Mouse (Mus musculus) thymus, adult 2 months (tissue): ENCODE measurements around the gene Lrrc10. TPM values are rescaled to one million over a fixed set of nuclear protein-coding genes. Genes with fewer than 3 reads are reported as not detected.

Source experiments
- DNase-seq: peaks from one replicate; pipeline ENCODE4 v3.0.0; 2021
- H3K27ac ChIP-seq: fragments of 200-500 bp; 2 replicates; pipeline ENCODE4 v1.5.1; 2012; ENCODE audit warnings: low read length, control low read depth; ENCODE audit not compliant: control insufficient read depth, insufficient read depth
- H3K27me3 ChIP-seq: fragments of 200-500 bp; 2 replicates; pipeline ENCODE4 v1.6.1; 2012; ENCODE audit warnings: mild to moderate bottlenecking, low read length, moderate library complexity, mixed read lengths; ENCODE audit not compliant: control insufficient read depth, insufficient read depth
- H3K36me3 ChIP-seq: fragments of 200-500 bp; 2 replicates; pipeline ENCODE4 v1.6.1; 2012; ENCODE audit warnings: mild to moderate bottlenecking, low read length, moderate library complexity; ENCODE audit not compliant: control insufficient read depth, insufficient read depth
- H3K4me1 ChIP-seq: fragments of 200-500 bp; replicated peaks from 2 replicates; pipeline ENCODE4 v1.6.1; 2012; ENCODE audit warnings: low read length; ENCODE audit not compliant: control insufficient read depth, insufficient read depth
- H3K4me3 ChIP-seq: fragments of 200-500 bp; 2 replicates; pipeline ENCODE4 v1.5.1; 2012; ENCODE audit warnings: mild to moderate bottlenecking, low read length, control low read depth, moderate library complexity; ENCODE audit not compliant: control insufficient read depth, insufficient read depth
- CTCF ChIP-seq: fragments of 200-500 bp; IDR thresholded peaks from 2 replicates; pipeline ENCODE4 v1.5.1; 2012; ENCODE audit warnings: mild to moderate bottlenecking, control low read depth, low read length, moderate library complexity, borderline replicate concordance; ENCODE audit not compliant: control insufficient read depth, poor library complexity, insufficient read depth; ENCODE audit errors: extremely low read depth
- POLR2A ChIP-seq: fragments of 200-500 bp; IDR thresholded peaks from 2 replicates; pipeline ENCODE4 v1.6.1; 2012; ENCODE audit warnings: mild to moderate bottlenecking, low read length, control low read depth, moderate library complexity; ENCODE audit not compliant: control insufficient read depth, poor library complexity, insufficient read depth; ENCODE audit errors: extremely low read depth
- WGBS: fragments of 180-500 bp; shearing (Covaris S2); methylation state at CpG from one replicate; pipeline ENCODE4 v1.1.7; 2018; 5-methylcytosine and 5-hydroxymethylcytosine counted together
- polyA plus RNA-seq: library from polyadenylated mRNA; depleted of rRNA; stranded (reverse); fragments of >200 nt; gene quantifications from 2 replicates; pipeline ENCODE4 v1.2.3, GENCODE M21; 2012

The Lrrc10 gene
- polyA plus RNA-seq, 1 experiment = 15.3 TPM

- Histone ChIP-seq H3K4me3 (no peak overlapping the region), H3K4me1 (no peaks in the 10 kb centered on the region)
- TF ChIP-seq CTCF = no peak
- TF ChIP-seq POLR2A = no peak
These were observed 39.3 kb upstream of the Lrrc10 start for GRCm38 (mm10) chr10:117005707-117006464.

GRCm38 (mm10) chr10:117009691-117010090, 35.5 kb upstream of the Lrrc10 start:
- no peaks in the 10 kb centered on the region for H3K27me3 ChIP-seq
- no peaks in the 10 kb centered on the region for H3K36me3 ChIP-seq
- DNase-seq = no peak
- no peak for TF ChIP-seq CTCF
- TF ChIP-seq POLR2A = no peak
- H3K27ac ChIP-seq = no peak overlapping the region
- no peaks in the 10 kb centered on the region for H3K4me1 ChIP-seq
- WGBS = 96% methylated on average over 6 of the region's 6 CpGs
- H3K4me3 ChIP-seq = no peak overlapping the region

More at GRCm38 (mm10) chr10:117005707-117006464, 39.3 kb upstream of the Lrrc10 start:
- H3K27me3 ChIP-seq = no peaks in the 10 kb centered on the region
- WGBS = 74% methylated on average over 12 of the region's 12 CpGs
- no peaks in the 10 kb centered on the region for H3K36me3 ChIP-seq
- H3K27ac ChIP-seq = no peak overlapping the region
- DNase-seq = no peak

- no peak overlapping the region for H3K4me3 ChIP-seq
- no peak for TF ChIP-seq CTCF
- no peak for TF ChIP-seq POLR2A
- 89% methylated on average over 8 of the region's 8 CpGs for WGBS
- no peaks in the 10 kb centered on the region for H3K27me3 ChIP-seq
- no peak for DNase-seq
- H3K36me3 ChIP-seq = no peaks in the 10 kb centered on the region
- H3K4me1 ChIP-seq = no peaks in the 10 kb centered on the region
- no peak overlapping the region for H3K27ac ChIP-seq
These were observed 34.1 kb upstream of the Lrrc10 start for GRCm38 (mm10) chr10:117011047-117011446.

DNA sequence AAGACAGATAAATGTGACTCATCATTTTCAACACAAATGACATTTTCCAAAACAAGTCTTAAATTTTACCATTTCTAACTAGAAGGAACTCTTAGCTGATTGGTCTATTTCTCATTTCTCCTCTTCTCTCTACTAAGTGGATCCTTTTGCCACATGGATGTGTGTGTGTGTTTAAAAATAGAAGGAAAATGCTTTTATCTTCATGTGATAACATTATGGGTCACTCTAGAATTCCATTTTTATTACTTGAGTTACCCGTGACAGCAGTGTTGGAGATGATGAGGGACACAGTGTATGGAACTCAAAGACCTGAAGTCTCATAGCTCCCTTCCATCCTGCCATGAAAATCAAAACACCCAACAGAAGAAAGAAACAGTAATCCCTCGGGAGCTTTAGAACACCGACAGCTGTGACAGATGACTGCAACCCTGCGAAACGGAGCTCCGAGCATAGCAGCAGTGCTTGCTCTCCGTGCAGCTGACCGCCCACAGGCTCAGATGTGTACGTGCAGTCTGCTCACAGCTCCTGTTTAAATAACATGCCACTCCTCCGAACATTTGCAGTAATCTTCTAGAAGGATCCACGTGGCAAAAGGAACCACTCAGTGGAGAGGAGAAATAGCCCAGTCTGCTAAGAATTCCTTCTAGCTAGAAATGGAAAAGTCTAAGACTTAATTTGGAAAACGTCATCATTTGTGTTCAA, 31.3 kb upstream of the Lrrc10 start:
- no peaks in the 10 kb centered on the region for H3K27me3 ChIP-seq
- H3K4me3 ChIP-seq = no peak overlapping the region
- H3K36me3 ChIP-seq = no peaks in the 10 kb centered on the region
- H3K27ac ChIP-seq = no peak overlapping the region
- no peak for DNase-seq
- no peaks in the 10 kb centered on the region for H3K4me1 ChIP-seq
- no peak for TF ChIP-seq POLR2A
- TF ChIP-seq CTCF = no peak
- 74% methylated on average over 12 of the region's 12 CpGs for WGBS

DNA sequence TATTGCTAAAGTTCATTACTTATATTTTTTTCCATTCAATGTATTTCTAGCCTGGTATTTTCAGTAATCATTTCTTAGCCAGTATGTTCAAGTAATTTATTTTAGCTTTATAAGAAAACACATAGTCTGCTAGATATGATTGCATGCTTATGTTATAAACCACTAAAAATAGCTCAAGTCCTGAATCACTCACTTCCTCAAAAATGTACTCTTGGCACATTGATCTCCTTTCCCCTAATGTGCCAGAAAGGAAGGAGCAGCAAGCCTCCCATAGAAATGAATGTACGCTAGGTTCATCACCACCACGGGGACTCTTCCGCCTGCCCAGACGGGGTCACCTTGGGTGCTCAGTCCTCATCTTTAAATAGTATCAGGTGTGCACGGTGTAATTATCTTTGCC, 30.6 kb upstream of the Lrrc10 start:
- DNase-seq = no peak
- H3K36me3 ChIP-seq = no peaks in the 10 kb centered on the region
- TF ChIP-seq POLR2A (no peak), CTCF (no peak)
- H3K27me3 ChIP-seq = no peaks in the 10 kb centered on the region
- H3K4me1 ChIP-seq = no peaks in the 10 kb centered on the region
- 81% methylated on average over 5 of the region's 5 CpGs for WGBS
- H3K27ac ChIP-seq = no peak overlapping the region
- no peak overlapping the region for H3K4me3 ChIP-seq

DNA sequence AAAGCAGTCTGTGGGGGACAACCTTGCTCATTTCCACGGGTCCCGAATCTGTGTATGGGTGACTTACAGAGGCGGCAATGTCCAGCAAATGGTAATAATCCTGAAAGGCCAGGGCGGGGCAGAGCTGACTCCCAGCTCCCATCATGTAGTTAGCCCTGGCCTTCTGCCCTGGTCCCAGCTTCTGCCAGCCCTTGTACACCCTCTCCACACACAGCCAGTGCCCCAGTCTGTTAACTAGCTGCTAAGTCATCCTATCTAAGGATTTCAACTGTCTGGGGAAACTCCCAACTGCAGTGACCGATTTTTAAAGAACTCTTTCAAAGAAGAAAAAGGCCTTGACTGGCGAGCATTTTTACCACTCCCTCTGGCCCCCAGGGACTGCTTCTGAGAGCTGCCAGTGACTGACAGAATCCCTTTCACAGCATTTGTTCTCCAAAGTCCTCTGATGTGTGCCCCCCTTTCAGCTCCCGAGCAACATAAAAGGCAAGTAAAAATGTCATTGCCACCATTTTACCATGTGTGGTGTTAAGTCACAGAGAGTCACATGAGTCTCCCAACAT, 26.8 kb upstream of the Lrrc10 start:
- H3K4me1 ChIP-seq = no peaks in the 10 kb centered on the region
- TF ChIP-seq CTCF = no peak
- TF ChIP-seq POLR2A = no peak
- H3K4me3 ChIP-seq = no peak overlapping the region
- no peaks in the 10 kb centered on the region for H3K36me3 ChIP-seq
- no peak for DNase-seq
- WGBS = 79% methylated on average over 7 of the region's 7 CpGs
- no peaks in the 10 kb centered on the region for H3K27me3 ChIP-seq
- H3K27ac ChIP-seq = no peak overlapping the region
